Mouse (Mus musculus): ENCODE measurements around the gene Ccdc120.
"Not testable (repeated sequence)": the region's sequence is repeated elsewhere in the genome, so short reads cannot be mapped to it uniquely, and the experiment has no call there.

The Ccdc120 gene

GRCm38 (mm10) chrX:7762137-7762920 lies 11.6 kb upstream of the Ccdc120 start, which contains the start of gene Tfe3:
Gene Tfe3, plus strand, starts transcription at chrX:7762560.
- DNase-seq (ENCODE audit: low read depth, low spot score) = peak; percentile 93

DNA sequence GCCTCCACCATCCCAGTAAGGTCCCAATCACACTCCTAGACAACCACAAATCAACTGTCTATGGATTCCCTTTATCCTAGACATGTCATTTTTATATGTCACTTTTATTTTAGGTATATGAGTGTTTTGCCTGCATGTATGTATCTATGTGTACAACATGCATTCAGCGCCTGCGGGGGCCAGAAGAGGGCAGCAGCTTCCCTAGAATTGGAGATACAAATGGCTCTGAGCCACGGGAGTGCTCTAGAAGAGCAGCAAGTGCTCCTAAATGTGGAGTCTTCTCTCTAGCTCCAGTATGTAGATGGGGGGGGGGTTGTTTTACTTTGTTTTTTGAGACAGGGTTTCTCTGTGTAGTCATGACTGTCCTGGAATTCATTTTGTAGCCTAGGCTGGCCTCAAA lies 2.9 kb upstream of the Ccdc120 start:
- DNase-seq (ENCODE audit: low read depth, low spot score) = peak; percentile 22

DNA sequence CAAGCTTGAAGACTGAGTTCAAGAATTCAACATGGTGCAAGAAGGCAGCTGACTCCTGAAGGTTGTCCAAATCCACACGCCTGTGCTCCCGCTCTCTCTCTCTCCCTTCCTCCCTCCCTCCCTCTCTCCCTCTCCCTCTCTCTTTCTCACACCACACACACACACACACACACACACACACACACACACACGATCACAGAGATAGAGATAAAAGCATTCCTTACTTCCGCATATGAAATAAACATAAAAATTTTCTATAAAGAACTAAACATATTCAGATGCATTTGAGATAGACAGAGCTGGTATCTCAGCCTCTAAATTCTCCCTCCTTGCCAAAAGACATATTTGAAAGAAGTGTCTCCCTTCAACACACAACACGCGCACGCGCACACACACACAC lies 5.3 kb downstream of the Ccdc120 start:
- no peak for DNase-seq (ENCODE audit: low read depth, low spot score)

GRCm38 (mm10) chrX:7744940-7745339 lies 5.8 kb downstream of the Ccdc120 start:
- DNase-seq (ENCODE audit: low read depth, low spot score) = no peak

- no peak for DNase-seq (ENCODE audit: low read depth, low spot score)
Measured at GRCm38 (mm10) chrX:7743470-7743869, 7.2 kb downstream of the Ccdc120 start.

- no peak for DNase-seq (ENCODE audit: low read depth, low spot score)
Measured at GRCm38 (mm10) chrX:7741103-7741502, 9.6 kb downstream of the Ccdc120 start.

GRCm38 (mm10) chrX:7740082-7740819 lies 10.5 kb downstream of the Ccdc120 start:
- no peak for DNase-seq (ENCODE audit: low read depth, low spot score)

DNA sequence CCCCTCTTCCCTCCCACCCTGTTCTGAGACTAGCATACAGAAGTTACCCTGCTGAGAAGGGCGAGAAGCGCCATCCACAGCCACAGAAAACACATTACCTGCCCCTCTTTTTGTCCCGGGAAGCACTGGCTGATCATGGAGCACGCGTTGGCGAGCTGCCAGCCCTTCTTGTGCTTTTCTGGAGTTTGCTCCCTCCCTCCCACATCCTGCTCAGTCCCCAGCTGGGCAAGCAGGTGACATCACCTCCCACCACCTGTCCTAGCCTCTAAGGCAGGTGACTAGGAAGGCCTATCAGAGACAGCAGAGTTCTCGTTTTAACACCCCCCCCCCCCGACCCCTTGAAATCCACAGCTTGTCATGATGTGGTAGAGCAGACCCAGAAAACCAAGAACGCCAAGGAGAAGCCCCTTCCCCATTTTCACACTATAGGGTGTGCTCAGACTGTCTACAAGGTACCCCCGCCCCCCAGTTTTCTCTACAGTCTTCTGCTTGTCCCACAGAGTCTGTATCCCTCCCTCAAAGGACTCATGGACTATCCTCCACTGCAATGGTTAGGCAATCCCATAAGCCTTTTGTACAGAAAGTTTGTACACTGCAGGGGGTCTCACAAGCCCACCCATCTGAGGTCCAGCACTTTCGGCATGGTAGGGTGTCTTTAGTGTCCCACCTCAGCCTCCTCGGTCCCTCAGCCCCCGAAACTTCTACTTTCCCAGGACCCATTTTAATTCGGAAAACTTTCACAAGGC lies 11.2 kb downstream of the Ccdc120 start:
- DNase-seq (ENCODE audit: low read depth, low spot score) = no peak

GRCm38 (mm10) chrX:7733571-7734156 lies 17.0 kb downstream of the Ccdc120 start:
- DNase-seq (ENCODE audit: low read depth, low spot score) = peak; percentile 90

GRCm38 (mm10) chrX:7728922-7729265 lies 21.8 kb downstream of the Ccdc120 start:
- no peak for DNase-seq (ENCODE audit: low read depth, low spot score)

DNA sequence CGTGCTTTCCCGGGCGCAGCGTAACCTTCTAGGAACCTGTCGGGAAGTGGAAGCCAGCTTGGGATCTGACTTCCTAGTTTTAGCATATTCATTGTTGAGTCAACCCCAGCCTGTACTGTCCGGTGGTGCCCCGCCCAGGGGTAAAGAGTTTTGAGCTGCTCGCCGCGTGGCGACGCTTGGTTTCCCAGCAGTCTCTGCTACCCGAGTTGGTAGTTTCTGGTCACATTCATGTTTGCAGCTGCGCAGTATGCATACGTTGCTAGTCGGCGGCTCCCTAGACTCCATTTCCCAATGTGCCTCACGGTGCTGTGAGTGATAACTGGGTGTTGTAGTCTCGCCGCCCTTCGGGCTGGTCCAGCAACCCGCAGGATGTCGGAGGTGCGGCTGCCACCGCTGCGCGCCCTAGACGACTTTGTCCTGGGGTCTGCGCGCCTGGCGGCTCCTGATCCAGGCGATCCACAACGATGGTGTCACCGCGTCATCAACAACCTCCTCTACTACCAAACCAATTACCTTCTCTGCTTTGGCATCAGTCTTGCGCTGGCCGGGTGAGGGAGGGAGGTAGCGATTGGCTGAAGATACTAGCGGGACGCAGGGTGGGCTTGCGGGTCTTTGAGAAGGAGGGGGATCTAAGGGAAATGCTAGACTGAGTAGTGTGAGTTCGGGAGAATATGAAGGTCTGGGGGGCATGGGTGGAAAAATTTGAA lies 22.3 kb downstream of the Ccdc120 start, which contains the start of gene Praf2:
Gene Praf2, plus strand, starts transcription at position 225 of the 707 bp plus-strand sequence.
- DNase-seq (ENCODE audit: low read depth, low spot score) = peak; percentile 86

DNA sequence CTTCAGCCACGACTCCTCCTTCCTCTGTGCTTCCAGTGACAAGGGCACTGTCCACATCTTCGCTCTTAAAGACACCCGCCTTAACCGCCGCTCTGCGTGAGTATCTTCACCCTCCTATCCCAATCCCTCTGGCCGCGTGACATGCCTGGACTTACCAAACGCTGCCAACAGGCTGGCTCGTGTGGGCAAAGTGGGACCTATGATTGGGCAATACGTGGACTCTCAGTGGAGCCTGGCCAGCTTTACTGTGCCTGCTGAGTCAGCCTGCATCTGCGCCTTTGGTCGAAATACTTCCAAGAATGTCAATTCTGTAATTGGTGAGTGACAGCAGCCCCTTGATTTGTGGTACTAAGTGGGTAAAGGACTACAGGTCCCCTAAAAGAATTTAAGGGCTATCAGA lies 23.5 kb downstream of the Ccdc120 start:
- no peak for DNase-seq (ENCODE audit: low read depth, low spot score)

- DNase-seq (ENCODE audit: low read depth, low spot score) = no peak
Measured at GRCm38 (mm10) chrX:7725841-7726240, 24.9 kb downstream of the Ccdc120 start.

DNA sequence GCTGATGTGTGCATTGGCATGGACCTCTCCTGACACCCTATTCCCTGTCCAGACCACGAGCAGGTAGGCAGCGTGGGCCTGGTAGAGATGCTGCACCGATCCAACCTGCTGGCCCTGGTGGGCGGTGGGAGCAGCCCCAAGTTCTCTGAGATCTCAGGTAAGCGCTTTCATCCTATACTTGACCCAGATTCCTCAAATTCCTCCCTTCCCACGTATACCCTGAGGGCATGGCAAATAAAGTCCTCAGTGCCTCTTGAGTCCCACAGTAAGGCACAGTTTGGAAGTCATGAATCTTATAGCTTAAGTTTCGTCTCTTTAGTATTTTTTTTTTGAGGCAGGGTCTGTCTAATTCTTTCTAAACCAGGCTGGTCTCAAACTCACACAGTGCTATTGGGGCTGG lies 26.6 kb downstream of the Ccdc120 start:
- DNase-seq (ENCODE audit: low read depth, low spot score) = no peak

GRCm38 (mm10) chrX:7722691-7723090 lies 28.0 kb downstream of the Ccdc120 start:
- DNase-seq (ENCODE audit: low read depth, low spot score) = peak; percentile 24

DNA sequence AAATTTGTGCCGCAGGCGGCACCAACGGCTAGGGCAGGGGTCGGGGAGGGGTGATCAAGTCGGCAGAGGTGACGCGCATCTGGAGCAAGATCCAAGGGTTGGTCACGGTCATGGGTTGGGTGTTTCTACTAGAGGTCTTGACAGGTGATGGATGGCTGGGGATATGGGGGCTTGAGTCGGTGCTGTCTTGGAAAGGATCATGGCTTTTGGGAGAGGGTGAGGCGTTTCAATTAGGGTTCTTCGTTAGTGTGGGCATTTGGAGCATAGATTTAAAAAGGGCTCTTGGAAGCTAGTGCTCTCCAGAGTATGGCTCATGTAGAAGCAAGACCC lies 28.5 kb downstream of the Ccdc120 start:
- no peak for DNase-seq (ENCODE audit: low read depth, low spot score)

- peak; percentile 80 for DNase-seq (ENCODE audit: low read depth, low spot score)
Measured at GRCm38 (mm10) chrX:7721514-7722281, 29.0 kb downstream of the Ccdc120 start, which contains the start of gene Gm45208. Gene Gm45208, plus strand, starts transcription at chrX:7722245.

GRCm38 (mm10) chrX:7716058-7716457 lies 34.6 kb downstream of the Ccdc120 start:
- peak; percentile 57 for DNase-seq (ENCODE audit: low read depth, low spot score)

DNA sequence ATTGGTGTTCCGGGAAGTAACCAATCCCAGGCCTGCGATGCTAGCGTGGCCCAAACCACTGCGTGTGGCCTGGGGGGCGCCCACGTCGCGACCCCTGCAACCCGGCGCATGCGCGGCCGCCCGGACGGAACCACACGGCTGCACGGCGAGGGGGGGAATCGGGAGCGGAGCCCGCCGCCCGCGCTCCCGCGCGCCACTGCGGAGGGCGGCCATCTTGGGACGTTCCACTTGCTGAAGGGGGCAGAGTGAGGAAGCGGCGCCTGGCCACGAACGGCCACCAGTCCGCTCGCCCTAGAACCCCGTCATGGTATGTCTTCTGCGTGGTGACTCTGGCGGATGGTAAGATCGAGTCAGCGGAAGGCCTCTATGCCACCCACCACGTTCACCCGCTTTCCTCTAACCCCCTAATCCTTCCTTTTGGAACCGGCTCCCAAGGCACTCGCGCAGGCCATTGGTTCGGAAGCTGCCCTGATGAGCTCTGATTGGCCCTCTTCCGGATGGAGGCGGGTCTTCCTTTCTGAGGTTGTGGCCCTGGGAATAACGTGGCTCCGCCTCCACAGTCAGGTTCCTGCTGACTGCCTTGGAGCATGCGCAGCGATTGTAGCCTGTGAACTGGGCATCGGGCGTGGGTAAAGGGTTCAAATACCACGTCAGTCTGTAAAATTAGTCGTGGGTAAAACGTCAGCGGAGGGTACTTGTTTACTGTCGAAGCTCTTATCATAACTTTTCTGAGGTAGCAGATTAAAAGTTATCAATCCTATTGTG lies 36.4 kb downstream of the Ccdc120 start, which contains the start of gene Wdr45:
Gene Wdr45, plus strand, starts transcription at position 199 of the 765 bp plus-strand sequence.
- DNase-seq (ENCODE audit: low read depth, low spot score) = peak; percentile 95

GRCm38 (mm10) chrX:7713764-7714134 lies 37.0 kb downstream of the Ccdc120 start:
- not testable (repeated sequence) for DNase-seq (ENCODE audit: low read depth, low spot score)
